Mouse (Mus musculus) olfactory bulb, adult 2 months (tissue): Measurements from ENCODE around the gene Dpep3.
A peak's percentile ranks its signal among the peaks of the same experiment; 100 is the strongest.

ENCODE experiments used
- CTCF ChIP-seq: fragments of 200-500 bp; IDR thresholded peaks from 2 replicates; pipeline ENCODE4 v1.5.1; 2012; ENCODE audit warnings: low read depth, mild to moderate bottlenecking, low read length, moderate library complexity; ENCODE audit not compliant: insufficient read depth
- POLR2A ChIP-seq: fragments of 200-500 bp; IDR thresholded peaks from 2 replicates; pipeline ENCODE4 v1.6.1; 2012; ENCODE audit warnings: mild to moderate bottlenecking, low read depth, low read length, moderate library complexity; ENCODE audit not compliant: insufficient read depth

GRCm38 (mm10) chr8:105930602-105931001 lies 48.6 kb downstream of the Dpep3 start:
- TF ChIP-seq CTCF (peak; percentile 83), POLR2A (no peak)
